Mouse (Mus musculus): ENCODE measurements at regions not wholly inside any gene's neighbourhood (a gene's known extent, or its start where the extent isn't known, plus 50 kb on each side); places are given as distances from the start of the nearest gene placed in this dataset.

DNA sequence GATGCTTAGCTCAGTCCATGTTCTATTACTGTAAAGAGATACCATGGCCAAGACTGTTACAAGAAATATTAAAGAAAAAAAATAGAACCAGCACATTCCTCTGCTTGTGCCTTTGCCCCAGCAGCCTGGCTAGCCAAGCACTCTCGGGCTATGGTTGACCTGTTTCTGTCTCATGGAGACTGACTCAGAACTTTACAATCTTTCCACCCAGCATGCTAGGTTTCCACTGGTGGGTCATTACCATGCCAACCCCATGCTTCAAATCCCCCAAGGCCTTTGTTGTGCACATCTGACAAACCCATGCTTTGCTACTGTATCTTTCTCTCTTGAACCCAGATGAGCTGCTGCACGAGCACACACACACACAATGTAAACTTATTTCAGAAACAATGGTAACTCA is 579.3 kb upstream of the 1700015G11Rik start:
- H3K9me3 ChIP-seq (ENCODE audit: control insufficient read depth, low read length) = no peaks in the 10 kb centered on the region
- 90% methylated on average over 2 of the region's 2 CpGs for WGBS
- no peak overlapping the region for H3K4me2 ChIP-seq (ENCODE audit: low read length)
- no peak overlapping the region for H3K9ac ChIP-seq (replicated peaks; ENCODE audit: low read depth, low read length)
- H3K27ac ChIP-seq (ENCODE audit: low read length) = no peak overlapping the region
- H3K27me3 ChIP-seq (replicated peaks; ENCODE audit: control insufficient read depth, insufficient read depth, low read length) = no peaks in the 10 kb centered on the region
- H3K4me1 ChIP-seq (replicated peaks; ENCODE audit: control insufficient read depth, insufficient read depth, low read length) = no peaks in the 10 kb centered on the region
- no peak overlapping the region for H3K4me3 ChIP-seq (replicated peaks; ENCODE audit: low read length)
- no peak for ATAC-seq
- no peaks in the 10 kb centered on the region for H3K36me3 ChIP-seq (ENCODE audit: control insufficient read depth, insufficient read depth)

DNA sequence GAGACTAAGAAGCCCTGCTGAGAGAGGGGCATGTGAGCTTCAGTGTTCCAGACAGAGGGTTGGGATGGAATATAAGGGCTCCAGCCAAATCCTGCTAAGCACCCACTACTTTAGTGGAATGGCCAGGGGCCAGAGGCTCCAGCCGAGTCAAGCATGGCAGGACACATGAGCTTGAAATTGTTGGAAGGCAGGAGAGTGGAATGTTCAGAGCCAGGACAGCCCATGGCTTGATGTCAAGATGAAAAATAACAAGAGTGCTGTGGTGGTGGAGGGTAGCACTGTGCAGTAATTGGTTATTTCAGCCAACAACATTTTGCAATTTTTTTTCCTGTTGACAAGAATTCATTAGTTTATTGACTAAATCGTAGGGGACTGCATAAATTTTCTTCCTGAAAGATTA is 567.6 kb upstream of the 1700015G11Rik start:
- ATAC-seq = peak; percentile 52; the same call in 1 of the 2 replicates
- Histone ChIP-seq H3K4me2 (ENCODE audit: low read length) (no peak overlapping the region), H3K27ac (ENCODE audit: low read length) (no peak overlapping the region), H3K36me3 (ENCODE audit: control insufficient read depth, insufficient read depth) (no peaks in the 10 kb centered on the region), H3K4me1 (replicated peaks; ENCODE audit: control insufficient read depth, insufficient read depth, low read length) (no peaks in the 10 kb centered on the region), H3K27me3 (replicated peaks; ENCODE audit: control insufficient read depth, insufficient read depth, low read length) (no peaks in the 10 kb centered on the region), H3K9me3 (ENCODE audit: control insufficient read depth, low read length) (no peaks in the 10 kb centered on the region), H3K4me3 (replicated peaks; ENCODE audit: low read length) (no peak overlapping the region), H3K9ac (replicated peaks; ENCODE audit: low read depth, low read length) (no peak overlapping the region)
- 68% methylated on average over 2 of the region's 2 CpGs for WGBS

Data from forebrain, embryonic 16.5 days (tissue).